Mouse (Mus musculus): ENCODE data around the gene Slc41a2. TPM values are rescaled to one million over a fixed set of nuclear protein-coding genes. Genes with fewer than 3 reads are reported as not detected.

Gene Slc41a2
- polyA plus RNA-seq, 1 experiment from 2014 or later = 11.6 TPM

- Histone ChIP-seq H3K4me3 (ENCODE audit: low read depth, low read length) (no peak overlapping the region), H3K4me2 (ENCODE audit: low read length) (no peak overlapping the region), H3K27me3 (ENCODE audit: control insufficient read depth, insufficient read depth, low read depth, low read length) (no peaks in the 10 kb centered on the region), H3K4me1 (ENCODE audit: control insufficient read depth, insufficient read depth, low read length) (peaks cover 9% of the 10 kb centered on the region), H3K9ac (ENCODE audit: low read depth, low read length) (no peak overlapping the region), H3K9me3 (replicated peaks; ENCODE audit: control insufficient read depth, low read length, poor library complexity, severe bottlenecking) (no peaks in the 10 kb centered on the region), H3K36me3 (ENCODE audit: control insufficient read depth, insufficient read depth, low read length) (no peaks in the 10 kb centered on the region), H3K27ac (ENCODE audit: low read length) (no peak overlapping the region)
- 92% methylated on average over 14 of the region's 14 CpGs for WGBS
- ATAC-seq = no peak
These were observed 10.9 kb downstream of the Slc41a2 start for GRCm38 (mm10) chr10:83326648-83327285.

- no peaks in the 10 kb centered on the region for H3K36me3 ChIP-seq (ENCODE audit: control insufficient read depth, insufficient read depth, low read length)
- no peak overlapping the region for H3K4me3 ChIP-seq (ENCODE audit: low read depth, low read length)
- WGBS = 97% methylated on average over 1 of the region's 1 CpGs
- no peak overlapping the region for H3K9ac ChIP-seq (ENCODE audit: low read depth, low read length)
- H3K4me1 ChIP-seq (ENCODE audit: control insufficient read depth, insufficient read depth, low read length) = peaks cover 9% of the 10 kb centered on the region
- no peak overlapping the region for H3K27ac ChIP-seq (ENCODE audit: low read length)
- no peaks in the 10 kb centered on the region for H3K9me3 ChIP-seq (replicated peaks; ENCODE audit: control insufficient read depth, low read length, poor library complexity, severe bottlenecking)
- H3K4me2 ChIP-seq (ENCODE audit: low read length) = no peak overlapping the region
- no peak for ATAC-seq
- no peaks in the 10 kb centered on the region for H3K27me3 ChIP-seq (ENCODE audit: control insufficient read depth, insufficient read depth, low read depth, low read length)
These were observed 11.8 kb downstream of the Slc41a2 start for GRCm38 (mm10) chr10:83325903-83326302.

GRCm38 (mm10) chr10:83324871-83325270, 12.8 kb downstream of the Slc41a2 start:
- H3K9ac ChIP-seq (ENCODE audit: low read depth, low read length) = no peak overlapping the region
- WGBS = 77% methylated on average over 3 of the region's 3 CpGs
- H3K4me3 ChIP-seq (ENCODE audit: low read depth, low read length) = no peak overlapping the region
- H3K9me3 ChIP-seq (replicated peaks; ENCODE audit: control insufficient read depth, low read length, poor library complexity, severe bottlenecking) = no peaks in the 10 kb centered on the region
- no peaks in the 10 kb centered on the region for H3K27me3 ChIP-seq (ENCODE audit: control insufficient read depth, insufficient read depth, low read depth, low read length)
- H3K27ac ChIP-seq (ENCODE audit: low read length) = no peak overlapping the region
- no peak for ATAC-seq
- H3K4me2 ChIP-seq (ENCODE audit: low read length) = no peak overlapping the region
- peaks cover 9% of the 10 kb centered on the region for H3K4me1 ChIP-seq (ENCODE audit: control insufficient read depth, insufficient read depth, low read length)
- H3K36me3 ChIP-seq (ENCODE audit: control insufficient read depth, insufficient read depth, low read length) = no peaks in the 10 kb centered on the region

GRCm38 (mm10) chr10:83322551-83323100, 15.1 kb downstream of the Slc41a2 start:
- Histone ChIP-seq H3K4me2 (ENCODE audit: low read length) (no peak overlapping the region), H3K9ac (ENCODE audit: low read depth, low read length) (no peak overlapping the region), H3K36me3 (ENCODE audit: control insufficient read depth, insufficient read depth, low read length) (no peaks in the 10 kb centered on the region), H3K4me1 (ENCODE audit: control insufficient read depth, insufficient read depth, low read length) (peaks cover 9% of the 10 kb centered on the region), H3K27me3 (ENCODE audit: control insufficient read depth, insufficient read depth, low read depth, low read length) (no peaks in the 10 kb centered on the region), H3K27ac (ENCODE audit: low read length) (no peak overlapping the region), H3K9me3 (replicated peaks; ENCODE audit: control insufficient read depth, low read length, poor library complexity, severe bottlenecking) (no peaks in the 10 kb centered on the region), H3K4me3 (ENCODE audit: low read depth, low read length) (no peak overlapping the region)
- no peak for ATAC-seq
- WGBS = 46% methylated on average over 7 of the region's 7 CpGs

- 20% methylated on average over 6 of the region's 6 CpGs for WGBS
- Histone ChIP-seq H3K27ac (ENCODE audit: low read length) (no peak overlapping the region), H3K4me1 (ENCODE audit: control insufficient read depth, insufficient read depth, low read length) (peaks cover 9% of the 10 kb centered on the region), H3K4me2 (ENCODE audit: low read length) (no peak overlapping the region), H3K9me3 (replicated peaks; ENCODE audit: control insufficient read depth, low read length, poor library complexity, severe bottlenecking) (no peaks in the 10 kb centered on the region), H3K36me3 (ENCODE audit: control insufficient read depth, insufficient read depth, low read length) (no peaks in the 10 kb centered on the region), H3K27me3 (ENCODE audit: control insufficient read depth, insufficient read depth, low read depth, low read length) (no peaks in the 10 kb centered on the region), H3K9ac (ENCODE audit: low read depth, low read length) (no peak overlapping the region), H3K4me3 (ENCODE audit: low read depth, low read length) (no peak overlapping the region)
- 0 out of 2 replicates have a peak, but pooled peaks have one; percentile 47 for ATAC-seq
These were observed 16.2 kb downstream of the Slc41a2 start for GRCm38 (mm10) chr10:83321528-83321927.

GRCm38 (mm10) chr10:83320870-83321269, 16.8 kb downstream of the Slc41a2 start:
- H3K36me3 ChIP-seq (ENCODE audit: control insufficient read depth, insufficient read depth, low read length) = no peaks in the 10 kb centered on the region
- no peak for ATAC-seq
- no peak overlapping the region for H3K9ac ChIP-seq (ENCODE audit: low read depth, low read length)
- H3K4me2 ChIP-seq (ENCODE audit: low read length) = no peak overlapping the region
- WGBS = 91% methylated on average over 7 of the region's 7 CpGs
- no peak overlapping the region for H3K27ac ChIP-seq (ENCODE audit: low read length)
- no peak overlapping the region for H3K4me3 ChIP-seq (ENCODE audit: low read depth, low read length)
- H3K27me3 ChIP-seq (ENCODE audit: control insufficient read depth, insufficient read depth, low read depth, low read length) = no peaks in the 10 kb centered on the region
- H3K9me3 ChIP-seq (replicated peaks; ENCODE audit: control insufficient read depth, low read length, poor library complexity, severe bottlenecking) = no peaks in the 10 kb centered on the region
- H3K4me1 ChIP-seq (ENCODE audit: control insufficient read depth, insufficient read depth, low read length) = peaks cover 9% of the 10 kb centered on the region

- Histone ChIP-seq H3K9me3 (replicated peaks; ENCODE audit: control insufficient read depth, low read length, poor library complexity, severe bottlenecking) (no peaks in the 10 kb centered on the region), H3K4me1 (ENCODE audit: control insufficient read depth, insufficient read depth, low read length) (peaks cover 9% of the 10 kb centered on the region), H3K27me3 (ENCODE audit: control insufficient read depth, insufficient read depth, low read depth, low read length) (no peaks in the 10 kb centered on the region), H3K4me2 (ENCODE audit: low read length) (no peak overlapping the region), H3K4me3 (ENCODE audit: low read depth, low read length) (no peak overlapping the region), H3K9ac (ENCODE audit: low read depth, low read length) (no peak overlapping the region), H3K36me3 (ENCODE audit: control insufficient read depth, insufficient read depth, low read length) (no peaks in the 10 kb centered on the region), H3K27ac (ENCODE audit: low read length) (no peak overlapping the region)
- 90% methylated on average over 6 of the region's 6 CpGs for WGBS
- no peak for ATAC-seq
These were observed 17.3 kb downstream of the Slc41a2 start for GRCm38 (mm10) chr10:83320396-83320795.

- H3K4me1 ChIP-seq (ENCODE audit: control insufficient read depth, insufficient read depth, low read length) = no peaks in the 10 kb centered on the region
- no peak overlapping the region for H3K4me2 ChIP-seq (ENCODE audit: low read length)
- H3K9ac ChIP-seq (ENCODE audit: low read depth, low read length) = no peak overlapping the region
- WGBS = 88% methylated on average over 5 of the region's 5 CpGs
- ATAC-seq = no peak
- no peak overlapping the region for H3K27ac ChIP-seq (ENCODE audit: low read length)
- no peak overlapping the region for H3K4me3 ChIP-seq (ENCODE audit: low read depth, low read length)
- H3K36me3 ChIP-seq (ENCODE audit: control insufficient read depth, insufficient read depth, low read length) = no peaks in the 10 kb centered on the region
- H3K27me3 ChIP-seq (ENCODE audit: control insufficient read depth, insufficient read depth, low read depth, low read length) = no peaks in the 10 kb centered on the region
- H3K9me3 ChIP-seq (replicated peaks; ENCODE audit: control insufficient read depth, low read length, poor library complexity, severe bottlenecking) = no peaks in the 10 kb centered on the region
These were observed 24.6 kb downstream of the Slc41a2 start for GRCm38 (mm10) chr10:83313033-83313432.

GRCm38 (mm10) chr10:83310356-83310755, 27.3 kb downstream of the Slc41a2 start:
- no peak overlapping the region for H3K4me3 ChIP-seq (ENCODE audit: low read depth, low read length)
- H3K27ac ChIP-seq (ENCODE audit: low read length) = no peak overlapping the region
- no peak overlapping the region for H3K4me2 ChIP-seq (ENCODE audit: low read length)
- 84% methylated on average over 7 of the region's 7 CpGs for WGBS
- ATAC-seq = no peak
- no peaks in the 10 kb centered on the region for H3K9me3 ChIP-seq (replicated peaks; ENCODE audit: control insufficient read depth, low read length, poor library complexity, severe bottlenecking)
- H3K27me3 ChIP-seq (ENCODE audit: control insufficient read depth, insufficient read depth, low read depth, low read length) = no peaks in the 10 kb centered on the region
- H3K4me1 ChIP-seq (ENCODE audit: control insufficient read depth, insufficient read depth, low read length) = no peaks in the 10 kb centered on the region
- H3K36me3 ChIP-seq (ENCODE audit: control insufficient read depth, insufficient read depth, low read length) = no peaks in the 10 kb centered on the region
- H3K9ac ChIP-seq (ENCODE audit: low read depth, low read length) = no peak overlapping the region
